Mouse (Mus musculus): ENCODE data around the gene Dgkd. TPM values are rescaled to one million over a fixed set of nuclear protein-coding genes. Genes with fewer than 3 reads are reported as not detected.
A peak's percentile ranks its signal among the peaks of the same experiment; 100 is the strongest.

Dgkd gene
- polyA plus RNA-seq, 1 experiment from 2014 or later, result 36.6 TPM

DNA sequence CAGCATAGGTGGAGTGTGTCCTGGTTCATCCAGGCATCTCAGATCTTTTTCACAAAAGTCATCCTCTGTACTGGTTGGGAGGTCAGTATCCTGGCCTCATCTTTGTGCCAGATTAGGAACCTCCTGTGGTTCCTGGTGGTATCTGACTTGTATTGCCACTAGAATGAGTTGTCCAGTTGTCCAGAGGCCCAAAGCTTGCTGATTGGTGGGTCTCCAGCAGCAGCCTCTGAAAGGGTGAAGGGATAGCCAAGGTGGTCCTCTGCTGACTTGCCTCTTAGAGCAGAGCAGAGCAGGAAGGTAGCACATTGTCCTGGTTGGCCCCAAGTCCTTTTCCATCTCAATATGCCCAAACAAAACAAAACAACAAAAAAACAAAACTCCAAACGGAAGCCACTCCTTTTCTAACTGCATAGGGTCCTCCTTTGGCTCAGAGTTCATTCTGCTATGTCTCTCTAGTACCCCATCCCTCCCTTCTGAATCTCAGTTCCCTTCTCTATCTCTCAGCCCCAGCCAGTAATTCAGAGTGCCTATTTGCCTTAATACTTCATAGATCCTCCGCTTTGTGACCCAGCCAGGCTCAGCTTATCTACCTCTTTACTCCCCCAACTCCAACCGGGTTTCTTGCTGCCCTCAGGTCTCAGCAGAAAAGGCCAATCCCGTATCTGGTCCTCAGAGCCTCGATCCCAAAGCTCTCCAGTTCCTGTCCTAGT lies 851 bp upstream of the Dgkd start:
- ATAC-seq (ENCODE audit: low FRiP score, low read depth), result no peak
- Histone ChIP-seq H3K9ac (peak overlapping the region; percentile 94; the same call in 1 of the 2 replicates), H3K27me3 (no peaks in the 10 kb centered on the region), H3K4me1 (peaks cover 41% of the 10 kb centered on the region), H3K27ac (no peak overlapping the region), H3K36me3 (no peaks in the 10 kb centered on the region), H3K4me3 (peak overlapping the region; percentile 97), H3K4me2 (replicated peaks) (peak overlapping the region; percentile 96), H3K9me3 (no peaks in the 10 kb centered on the region)
- 48% methylated on average over 5 of the region's 5 CpGs for WGBS

DNA sequence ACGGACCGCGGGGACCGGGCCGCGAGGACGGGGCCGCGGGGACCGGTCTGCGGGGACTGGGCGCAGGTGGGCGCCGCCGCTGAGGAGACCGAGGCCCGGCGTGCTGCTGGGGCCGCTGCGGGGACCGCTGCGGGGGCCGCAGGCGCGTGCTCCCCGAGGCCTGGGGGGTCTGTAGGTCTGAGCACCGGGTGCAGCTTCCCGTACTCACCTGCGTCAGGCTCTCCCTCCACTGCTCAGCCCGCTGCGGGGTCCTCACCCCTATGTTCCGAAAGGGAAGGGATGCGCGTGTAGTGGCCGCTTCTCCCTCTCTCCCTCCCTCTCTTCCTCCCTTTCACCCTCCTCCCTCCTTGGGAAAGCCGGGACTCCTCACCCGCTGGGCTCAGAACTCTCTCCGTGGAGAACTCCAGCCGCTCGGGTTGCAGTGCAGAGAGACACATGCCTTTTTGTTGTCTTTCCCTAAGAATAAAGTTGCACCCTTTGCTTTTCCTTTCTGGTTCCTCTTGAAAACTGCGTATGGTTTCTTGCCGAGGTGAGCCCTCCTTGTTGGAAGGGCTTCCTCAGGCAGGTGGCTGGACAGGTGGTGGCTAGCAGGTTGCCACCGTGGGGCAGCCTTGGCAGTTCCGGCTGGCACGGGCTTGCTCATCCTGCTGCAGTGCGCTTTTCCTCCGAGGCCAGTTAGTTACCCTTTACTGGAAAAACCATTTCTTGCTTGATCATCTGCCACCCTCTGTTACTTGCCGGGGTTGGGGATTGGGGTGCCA lies 694 bp downstream of the Dgkd start:
- ATAC-seq (ENCODE audit: low FRiP score, low read depth), result peak; percentile 34
- WGBS, result under 1% methylated on average over 42 of the region's 48 CpGs

DNA sequence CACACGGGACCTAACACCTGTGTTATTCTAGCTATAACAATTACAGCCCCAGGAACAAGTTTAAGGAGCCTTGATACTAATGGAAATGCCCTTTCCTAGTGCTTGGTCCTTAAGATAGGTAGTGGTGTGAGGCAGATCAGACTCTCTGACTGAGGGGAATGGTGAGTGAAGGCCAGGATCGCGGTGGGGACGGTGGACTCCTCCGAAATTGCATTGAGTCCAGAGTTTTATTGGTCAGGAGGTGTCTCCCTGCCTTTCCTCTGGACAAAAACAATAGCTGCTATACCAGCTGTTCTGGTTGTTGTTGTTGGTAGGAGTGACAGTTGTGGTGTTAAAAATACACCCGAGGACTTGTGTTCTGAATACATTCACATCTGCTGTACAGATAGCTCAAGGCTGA lies 1.3 kb downstream of the Dgkd start:
- WGBS, result 12% methylated on average over 6 of the region's 6 CpGs
- Histone ChIP-seq H3K4me2 (replicated peaks) (peak overlapping the region; percentile 96), H3K4me1 (peaks cover 25% of the 10 kb centered on the region), H3K27ac (no peak overlapping the region), H3K9me3 (no peaks in the 10 kb centered on the region), H3K9ac (peak overlapping the region; percentile 94), H3K27me3 (no peaks in the 10 kb centered on the region), H3K4me3 (peak overlapping the region; percentile 97), H3K36me3 (no peaks in the 10 kb centered on the region)
- no peak for ATAC-seq (ENCODE audit: low FRiP score, low read depth)

More for the DNA sequence above, 694 bp downstream of the Dgkd start:
- Histone ChIP-seq H3K9ac (peak overlapping the region; percentile 94), H3K27me3 (no peaks in the 10 kb centered on the region), H3K36me3 (no peaks in the 10 kb centered on the region), H3K4me3 (peak overlapping the region; percentile 97), H3K4me1 (peaks cover 26% of the 10 kb centered on the region), H3K4me2 (replicated peaks) (peak overlapping the region; percentile 96), H3K27ac (peak overlapping the region; percentile 55; the same call in 1 of the 2 replicates), H3K9me3 (no peaks in the 10 kb centered on the region)

- Histone ChIP-seq H3K4me2 (replicated peaks) (peak overlapping the region; percentile 96), H3K4me3 (peak overlapping the region; percentile 97), H3K4me1 (peaks cover 25% of the 10 kb centered on the region), H3K36me3 (no peaks in the 10 kb centered on the region), H3K27me3 (no peaks in the 10 kb centered on the region), H3K9ac (peak overlapping the region; percentile 94), H3K27ac (no peak overlapping the region), H3K9me3 (no peaks in the 10 kb centered on the region)
- 15% methylated on average over 2 of the region's 2 CpGs for WGBS
- ATAC-seq (ENCODE audit: low FRiP score, low read depth), result no peak
Measured at GRCm38 (mm10) chr1:87854851-87855251, 1.8 kb downstream of the Dgkd start.

GRCm38 (mm10) chr1:87855522-87855921 lies 2.4 kb downstream of the Dgkd start:
- no peak for ATAC-seq (ENCODE audit: low FRiP score, low read depth)
- Histone ChIP-seq H3K4me2 (replicated peaks) (peak overlapping the region; percentile 96; the same call in 1 of the 2 replicates), H3K4me1 (peaks cover 25% of the 10 kb centered on the region), H3K9ac (no peak overlapping the region), H3K4me3 (no peak overlapping the region), H3K27ac (no peak overlapping the region), H3K27me3 (no peaks in the 10 kb centered on the region), H3K9me3 (no peaks in the 10 kb centered on the region), H3K36me3 (no peaks in the 10 kb centered on the region)
- WGBS, result 95% methylated on average over 1 of the region's 1 CpGs

- H3K4me3 ChIP-seq, result no peak overlapping the region
- 84% methylated on average over 3 of the region's 3 CpGs for WGBS
Measured at GRCm38 (mm10) chr1:87856823-87857222, 3.7 kb downstream of the Dgkd start.

DNA sequence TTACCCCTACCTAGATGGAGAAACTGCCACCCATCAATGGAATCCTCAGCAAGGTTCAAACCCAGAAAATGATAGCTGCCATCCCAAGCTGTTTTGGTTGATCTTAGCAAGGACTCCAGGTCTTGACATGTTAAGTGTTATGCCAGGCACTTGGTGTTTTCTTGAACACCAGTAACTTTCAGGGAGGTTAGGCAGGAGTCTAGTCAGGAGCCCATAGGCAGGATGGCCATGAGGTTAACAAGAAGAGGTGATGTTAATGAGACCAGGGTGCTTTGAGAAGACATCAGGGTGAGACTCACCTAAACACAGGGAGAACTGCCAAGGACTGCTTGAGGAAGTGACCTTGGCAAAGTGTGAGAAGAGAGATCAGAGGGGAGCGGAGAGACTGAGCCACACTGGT lies 4.9 kb downstream of the Dgkd start:
- 91% methylated on average over 1 of the region's 1 CpGs for WGBS
- Histone ChIP-seq H3K27ac (no peak overlapping the region), H3K9me3 (no peaks in the 10 kb centered on the region), H3K4me3 (no peak overlapping the region), H3K36me3 (no peaks in the 10 kb centered on the region), H3K4me2 (replicated peaks) (no peak overlapping the region), H3K27me3 (no peaks in the 10 kb centered on the region), H3K9ac (no peak overlapping the region), H3K4me1 (peaks cover 26% of the 10 kb centered on the region)
- no peak for ATAC-seq (ENCODE audit: low FRiP score, low read depth)

More at GRCm38 (mm10) chr1:87856823-87857222, 3.7 kb downstream of the Dgkd start:
- no peaks in the 10 kb centered on the region for H3K36me3 ChIP-seq
- no peak for ATAC-seq (ENCODE audit: low FRiP score, low read depth)
- H3K4me1 ChIP-seq, result peaks cover 27% of the 10 kb centered on the region
- no peaks in the 10 kb centered on the region for H3K27me3 ChIP-seq
- no peaks in the 10 kb centered on the region for H3K9me3 ChIP-seq
- H3K9ac ChIP-seq, result no peak overlapping the region
- no peak overlapping the region for H3K27ac ChIP-seq
- no peak overlapping the region for H3K4me2 ChIP-seq (replicated peaks)

DNA sequence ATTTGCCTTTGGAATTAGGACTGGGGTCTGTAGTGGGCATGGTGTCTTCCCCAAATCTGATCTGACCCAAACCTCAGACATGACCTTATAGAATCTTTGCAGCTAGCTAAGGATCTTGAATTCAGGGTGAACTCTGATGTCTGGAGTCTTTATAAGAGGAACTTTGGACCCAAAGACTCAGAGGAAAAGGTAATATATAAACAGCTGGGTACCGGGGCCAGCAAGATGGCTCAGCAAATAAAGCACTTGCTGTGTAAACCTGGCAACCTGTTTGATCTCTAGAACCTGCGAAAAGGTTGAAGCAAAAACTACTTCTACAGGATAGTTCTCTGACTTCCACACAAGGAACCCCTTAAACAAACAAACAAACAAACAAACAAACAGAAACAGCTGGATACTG lies 5.4 kb downstream of the Dgkd start:
- Histone ChIP-seq H3K4me2 (replicated peaks) (no peak overlapping the region), H3K27ac (no peak overlapping the region), H3K9me3 (no peaks in the 10 kb centered on the region), H3K4me3 (no peak overlapping the region), H3K27me3 (no peaks in the 10 kb centered on the region), H3K4me1 (peaks cover 26% of the 10 kb centered on the region), H3K36me3 (no peaks in the 10 kb centered on the region), H3K9ac (no peak overlapping the region)
- 91% methylated on average over 2 of the region's 2 CpGs for WGBS
- ATAC-seq (ENCODE audit: low FRiP score, low read depth), result no peak

DNA sequence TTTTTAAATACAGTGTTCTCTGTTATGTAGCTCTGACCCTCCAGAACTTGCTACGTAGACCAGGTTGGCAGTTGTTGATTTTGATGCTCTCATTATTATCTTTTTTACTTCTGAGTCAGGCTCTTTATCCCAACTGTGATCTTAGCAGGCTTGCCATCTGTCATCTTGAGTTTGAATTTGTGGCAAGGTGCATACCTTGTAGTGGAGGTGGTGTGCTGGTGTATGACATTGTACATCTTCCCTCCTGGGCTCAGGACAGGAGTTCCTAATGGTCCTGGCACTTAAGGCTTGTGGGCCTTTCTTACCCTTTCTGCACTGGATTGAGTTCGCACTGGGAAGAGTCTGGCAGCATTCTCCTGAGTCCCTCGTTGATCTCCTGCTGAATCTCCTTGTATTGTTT lies 10.5 kb downstream of the Dgkd start:
- ATAC-seq (ENCODE audit: low FRiP score, low read depth), result no peak
- WGBS, result 88% methylated on average over 3 of the region's 3 CpGs
- H3K4me1 ChIP-seq, result peaks cover 12% of the 10 kb centered on the region; the same call in 1 of the 2 replicates

GRCm38 (mm10) chr1:87864889-87865288 lies 11.8 kb downstream of the Dgkd start:
- no peaks in the 10 kb centered on the region for H3K27me3 ChIP-seq

More for the DNA sequence above, 10.5 kb downstream of the Dgkd start:
- H3K27ac ChIP-seq, result no peak overlapping the region
- H3K9me3 ChIP-seq, result no peaks in the 10 kb centered on the region
- H3K36me3 ChIP-seq, result no peaks in the 10 kb centered on the region
- H3K4me3 ChIP-seq, result no peak overlapping the region
- no peaks in the 10 kb centered on the region for H3K27me3 ChIP-seq
- H3K9ac ChIP-seq, result no peak overlapping the region
- no peak overlapping the region for H3K4me2 ChIP-seq (replicated peaks)

GRCm38 (mm10) chr1:87866672-87867071 lies 13.6 kb downstream of the Dgkd start:
- Histone ChIP-seq H3K27ac (no peak overlapping the region), H3K4me3 (no peak overlapping the region), H3K27me3 (no peaks in the 10 kb centered on the region), H3K9ac (no peak overlapping the region), H3K9me3 (no peaks in the 10 kb centered on the region), H3K4me1 (peaks cover 26% of the 10 kb centered on the region), H3K4me2 (replicated peaks) (no peak overlapping the region), H3K36me3 (no peaks in the 10 kb centered on the region)
- ATAC-seq (ENCODE audit: low FRiP score, low read depth), result no peak
- 71% methylated on average over 1 of the region's 1 CpGs for WGBS

More at GRCm38 (mm10) chr1:87864889-87865288, 11.8 kb downstream of the Dgkd start:
- no peak overlapping the region for H3K9ac ChIP-seq
- H3K4me3 ChIP-seq, result no peak overlapping the region
- no peaks in the 10 kb centered on the region for H3K36me3 ChIP-seq
- no peak overlapping the region for H3K27ac ChIP-seq
- H3K4me1 ChIP-seq, result peaks cover 12% of the 10 kb centered on the region; the same call in 1 of the 2 replicates
- no peaks in the 10 kb centered on the region for H3K9me3 ChIP-seq
- ATAC-seq (ENCODE audit: low FRiP score, low read depth), result no peak
- no peak overlapping the region for H3K4me2 ChIP-seq (replicated peaks)

DNA sequence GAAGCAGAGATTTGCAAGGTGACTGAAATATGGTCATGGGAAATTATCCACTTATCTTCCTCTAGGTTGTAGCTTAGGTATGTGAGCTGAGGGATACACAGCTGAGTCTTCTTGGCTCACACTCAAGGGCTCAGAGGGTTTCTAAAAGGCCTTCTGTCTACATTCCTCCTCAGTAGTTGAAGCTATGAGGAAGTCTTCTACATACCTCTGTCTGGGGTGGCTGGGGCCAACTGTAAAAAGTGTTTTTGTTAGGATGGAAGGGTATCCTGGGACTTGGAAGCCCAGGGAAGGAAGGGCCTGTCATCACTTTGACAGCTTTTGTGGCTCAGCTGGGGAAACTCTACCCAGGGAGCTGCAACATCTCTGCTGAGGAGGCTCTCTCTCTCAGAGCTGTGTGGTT lies 18.5 kb downstream of the Dgkd start:
- Histone ChIP-seq H3K4me3 (no peak overlapping the region), H3K27me3 (no peaks in the 10 kb centered on the region), H3K27ac (no peak overlapping the region), H3K9me3 (no peaks in the 10 kb centered on the region), H3K4me2 (replicated peaks) (no peak overlapping the region), H3K9ac (no peak overlapping the region), H3K36me3 (no peaks in the 10 kb centered on the region), H3K4me1 (peaks cover 26% of the 10 kb centered on the region)
- ATAC-seq (ENCODE audit: low FRiP score, low read depth), result no peak

All from limb, embryonic 13.5 days (tissue).